Mouse (Mus musculus) spleen, adult 2 months (tissue): ENCODE data around the gene Qprt. TPM values are rescaled to one million over a fixed set of nuclear protein-coding genes. Genes with fewer than 3 reads are reported as not detected.

Experiments used
- DNase-seq, 2 experiments: peaks; one replicate each; pipeline versions ENCODE4 v3.0.0 to v3.0.0-alpha.2; 2012 to 2021; ENCODE audit warnings: low spot score in 2 of 2, low read depth in 1 of 2
- H3K27ac ChIP-seq: fragments of 200-500 bp; 2 replicates; pipeline ENCODE4 v1.5.1; 2012; ENCODE audit warnings: low read length, inconsistent platforms; ENCODE audit not compliant: insufficient read depth
- H3K27me3 ChIP-seq: fragments of 200-500 bp; 2 replicates; pipeline ENCODE4 v1.6.1; 2012; ENCODE audit warnings: mild to moderate bottlenecking, moderate library complexity, low read length, inconsistent platforms; ENCODE audit not compliant: control insufficient read depth, insufficient read depth
- H3K36me3 ChIP-seq: fragments of 200-500 bp; 2 replicates; pipeline ENCODE4 v1.6.1; 2012; ENCODE audit warnings: mild to moderate bottlenecking, low read length, inconsistent platforms; ENCODE audit not compliant: control insufficient read depth, insufficient read depth
- H3K4me1 ChIP-seq: fragments of 200-500 bp; 2 replicates; pipeline ENCODE4 v1.6.1; 2011; ENCODE audit warnings: inconsistent platforms; ENCODE audit not compliant: control insufficient read depth, insufficient read depth, insufficient read length
- H3K4me3 ChIP-seq: fragments of 200-500 bp; 2 replicates; pipeline ENCODE4 v1.5.1; 2011; ENCODE audit warnings: mild to moderate bottlenecking, inconsistent platforms; ENCODE audit not compliant: insufficient read depth, insufficient read length; ENCODE audit errors: extremely low read depth
- CTCF ChIP-seq: fragments of 200-500 bp; IDR thresholded peaks from 2 replicates; pipeline ENCODE4 v1.5.1; 2011; ENCODE audit warnings: mild to moderate bottlenecking, inconsistent platforms; ENCODE audit not compliant: insufficient read depth, insufficient read length, insufficient replicate concordance; ENCODE audit errors: extremely low read depth
- POLR2A ChIP-seq: fragments of 200-500 bp; IDR thresholded peaks from 2 replicates; pipeline ENCODE4 v1.6.1; 2011; ENCODE audit warnings: low read depth, low read length, inconsistent platforms
- WGBS: fragments of 180-500 bp; shearing (Covaris S2); methylation state at CpG from one replicate; pipeline ENCODE4 v1.1.7; 2018; 5-methylcytosine and 5-hydroxymethylcytosine counted together
- polyA plus RNA-seq: library from polyadenylated mRNA; depleted of rRNA; stranded (reverse); fragments of >200 nt; gene quantifications from 2 replicates; pipeline ENCODE4 v1.2.3, GENCODE M21; 2012

Qprt gene
- polyA plus RNA-seq, 1 experiment, result 5.8 TPM

GRCm38 (mm10) chr7:127098521-127098920 lies 23.5 kb downstream of the Qprt start:
- Histone ChIP-seq H3K27ac (no peak overlapping the region), H3K27me3 (no peaks in the 10 kb centered on the region)

GRCm38 (mm10) chr7:127096456-127096855 lies 25.6 kb downstream of the Qprt start:
- Histone ChIP-seq H3K4me3 (no peak overlapping the region), H3K27me3 (no peaks in the 10 kb centered on the region), H3K27ac (no peak overlapping the region), H3K36me3 (peaks cover 17% of the 10 kb centered on the region), H3K4me1 (peaks cover 14% of the 10 kb centered on the region)
- WGBS, result 90% methylated on average over 7 of the region's 7 CpGs
- DNase-seq, result no peak
- TF ChIP-seq POLR2A, result no peak
- TF ChIP-seq CTCF, result no peak

More at GRCm38 (mm10) chr7:127098521-127098920, 23.5 kb downstream of the Qprt start:
- Histone ChIP-seq H3K36me3 (peaks cover 4% of the 10 kb centered on the region), H3K4me3 (no peak overlapping the region), H3K4me1 (peaks cover 1% of the 10 kb centered on the region; the same call in 1 of the 2 replicates)
- no peak for TF ChIP-seq CTCF
- no peak for TF ChIP-seq POLR2A
- DNase-seq, result no peak
- 86% methylated on average over 5 of the region's 5 CpGs for WGBS

GRCm38 (mm10) chr7:127093914-127094313 lies 28.1 kb downstream of the Qprt start:
- Histone ChIP-seq H3K27ac (no peak overlapping the region), H3K36me3 (peaks cover 17% of the 10 kb centered on the region), H3K27me3 (no peaks in the 10 kb centered on the region), H3K4me1 (peaks cover 14% of the 10 kb centered on the region), H3K4me3 (no peak overlapping the region)
- TF ChIP-seq CTCF (no peak), POLR2A (no peak)
- DNase-seq, result no peak
- WGBS, result 68% methylated on average over 3 of the region's 3 CpGs

GRCm38 (mm10) chr7:127091114-127091896 lies 30.7 kb downstream of the Qprt start, which contains the start of gene AI467606:
Gene AI467606, plus strand, starts transcription at chr7:127091359.
- WGBS, result 3% methylated on average over 16 of the region's 16 CpGs
- TF ChIP-seq POLR2A, result peak; percentile 94
- TF ChIP-seq CTCF, result no peak
- Histone ChIP-seq H3K27me3 (no peaks in the 10 kb centered on the region), H3K4me3 (peak within 1 kb of the TSS; percentile 83), H3K36me3 (peaks cover 17% of the 10 kb centered on the region), H3K27ac (peak within 1 kb of the TSS; percentile 99), H3K4me1 (peaks cover 18% of the 10 kb centered on the region)
- peak; percentile 95 to 99 for DNase-seq

GRCm38 (mm10) chr7:127090154-127091113 lies 31.6 kb downstream of the Qprt start:
- peak overlapping the region; percentile 99 for H3K27ac ChIP-seq
- peaks cover 17% of the 10 kb centered on the region for H3K36me3 ChIP-seq
- WGBS, result 18% methylated on average over 20 of the region's 20 CpGs
- DNase-seq, result no peak
- TF ChIP-seq CTCF (no peak), POLR2A (no peak)
- peak overlapping the region; percentile 56 for H3K4me3 ChIP-seq
- peaks cover 18% of the 10 kb centered on the region for H3K4me1 ChIP-seq
- H3K27me3 ChIP-seq, result no peaks in the 10 kb centered on the region

GRCm38 (mm10) chr7:127088901-127089845 lies 32.9 kb downstream of the Qprt start:
- peaks cover 18% of the 10 kb centered on the region for H3K4me1 ChIP-seq
- peaks cover 15% of the 10 kb centered on the region for H3K36me3 ChIP-seq
- H3K27me3 ChIP-seq, result no peaks in the 10 kb centered on the region
- no peak for TF ChIP-seq CTCF
- peak; percentile 20 for TF ChIP-seq POLR2A
- peak overlapping the region; percentile 94 for H3K27ac ChIP-seq
- DNase-seq, result peak in 1 of 2 experiments; percentile 56
- H3K4me3 ChIP-seq, result peak overlapping the region; percentile 34
- WGBS, result 7% methylated on average over 27 of the region's 27 CpGs
